Mouse (Mus musculus) heart, postnatal 0 days (tissue): Measurements from ENCODE around the gene Asic2.

Experiments used
- CTCF ChIP-seq: IDR thresholded peaks from 2 replicates; pipeline ENCODE4 v1.5.1; 2016; ENCODE audit warnings: antibody characterized with exemption, control low read depth, low read depth
- EP300 ChIP-seq: IDR thresholded peaks from 2 replicates; pipeline ENCODE4 v1.6.1; 2016; ENCODE audit warnings: antibody characterized with exemption, low read depth

DNA sequence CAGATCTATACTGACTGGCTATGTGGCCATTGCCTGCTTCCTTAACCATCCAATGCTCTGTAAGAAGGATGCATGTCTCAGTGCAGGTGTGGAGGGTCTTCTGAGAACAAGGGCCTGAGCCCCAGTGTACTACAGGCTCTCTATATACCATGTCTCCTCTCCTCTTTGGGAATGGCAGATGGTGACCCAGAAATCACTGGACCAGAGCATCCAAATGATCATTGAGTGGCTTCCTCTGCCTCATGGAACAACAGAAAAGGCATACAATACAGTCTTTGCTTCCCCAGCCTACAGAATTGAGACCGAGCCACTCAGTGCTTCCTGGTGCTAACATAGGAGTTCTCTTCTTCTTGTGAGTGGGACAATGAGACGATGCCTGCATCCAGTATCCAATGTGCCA is 200.0 kb downstream of the Asic2 start:
- no peak for TF ChIP-seq EP300
- no peak for TF ChIP-seq CTCF
